Mouse (Mus musculus) cortical plate, adult 2 months (tissue): Measurements from ENCODE around the gene Lats2. TPM values are rescaled to one million over a fixed set of nuclear protein-coding genes. Genes with fewer than 3 reads are reported as not detected.
"Not testable (repeated sequence)": the region's sequence is repeated elsewhere in the genome, so short reads cannot be mapped to it uniquely, and the experiment has no call there.

Experiments
- H3K27ac ChIP-seq: fragments of 200-500 bp; 2 replicates; pipeline ENCODE4 v1.5.1; 2012; ENCODE audit warnings: low read length, control low read depth, inconsistent platforms; ENCODE audit not compliant: insufficient read depth
- H3K4me1 ChIP-seq: fragments of 200-500 bp; 2 replicates; pipeline ENCODE4 v1.6.1; 2011; ENCODE audit warnings: low read length; ENCODE audit not compliant: control insufficient read depth, insufficient read depth
- H3K4me3 ChIP-seq: fragments of 200-500 bp; 2 replicates; pipeline ENCODE4 v1.5.1; 2011; ENCODE audit warnings: mild to moderate bottlenecking, low read length, control low read depth; ENCODE audit not compliant: insufficient read depth
- CTCF ChIP-seq: fragments of 200-500 bp; IDR thresholded peaks from 2 replicates; pipeline ENCODE4 v1.5.1; 2011; ENCODE audit warnings: mild to moderate bottlenecking, control low read depth, low read length; ENCODE audit not compliant: insufficient read depth; ENCODE audit errors: extremely low read depth
- POLR2A ChIP-seq: fragments of 200-500 bp; IDR thresholded peaks from 2 replicates; pipeline ENCODE4 v1.6.1; 2011; ENCODE audit warnings: mild to moderate bottlenecking, low read length, control low read depth; ENCODE audit not compliant: insufficient read depth; ENCODE audit errors: extremely low read depth
- polyA plus RNA-seq: library from polyadenylated mRNA; depleted of rRNA; stranded (reverse); fragments of >200 nt; gene quantifications from 2 replicates; pipeline ENCODE4 v1.2.3, GENCODE M21; 2012

Lats2 gene
- polyA plus RNA-seq, 1 experiment = 14.4 TPM

- Histone ChIP-seq H3K4me1 (no peaks in the 10 kb centered on the region), H3K4me3 (no peak overlapping the region), H3K27ac (no peak overlapping the region)
- no peak for TF ChIP-seq CTCF
- TF ChIP-seq POLR2A = no peak
Measured at GRCm38 (mm10) chr14:57769102-57769501, 10.9 kb upstream of the Lats2 start.

- TF ChIP-seq POLR2A = no peak
- no peak for TF ChIP-seq CTCF
- Histone ChIP-seq H3K4me1 (no peaks in the 10 kb centered on the region), H3K4me3 (no peak overlapping the region), H3K27ac (no peak overlapping the region)
Measured at GRCm38 (mm10) chr14:57760447-57761412, 2.5 kb upstream of the Lats2 start.

GRCm38 (mm10) chr14:57756094-57756493 lies 2.1 kb downstream of the Lats2 start:
- TF ChIP-seq CTCF (no peak), POLR2A (no peak)

GRCm38 (mm10) chr14:57755661-57756060 lies 2.5 kb downstream of the Lats2 start:
- TF ChIP-seq POLR2A (no peak), CTCF (no peak)
- H3K4me1 ChIP-seq = no peaks in the 10 kb centered on the region
- H3K4me3 ChIP-seq = no peak overlapping the region
- no peak overlapping the region for H3K27ac ChIP-seq

More at GRCm38 (mm10) chr14:57756094-57756493, 2.1 kb downstream of the Lats2 start:
- Histone ChIP-seq H3K4me3 (no peak overlapping the region), H3K27ac (no peak overlapping the region), H3K4me1 (no peaks in the 10 kb centered on the region)

- Histone ChIP-seq H3K4me1 (no peaks in the 10 kb centered on the region), H3K27ac (no peak overlapping the region), H3K4me3 (no peak overlapping the region)
- TF ChIP-seq CTCF (no peak), POLR2A (no peak)
Measured at GRCm38 (mm10) chr14:57753351-57753992, 4.7 kb downstream of the Lats2 start.

GRCm38 (mm10) chr14:57751006-57751405 lies 7.2 kb downstream of the Lats2 start:
- not testable (repeated sequence) for H3K4me3 ChIP-seq, H3K27ac ChIP-seq, H3K4me1 ChIP-seq

- Histone ChIP-seq H3K27ac (no peak overlapping the region), H3K4me3 (no peak overlapping the region), H3K4me1 (no peaks in the 10 kb centered on the region)
- TF ChIP-seq POLR2A (no peak), CTCF (no peak)
Measured at GRCm38 (mm10) chr14:57749501-57749900, 8.7 kb downstream of the Lats2 start.

GRCm38 (mm10) chr14:57746001-57746771 lies 12.0 kb downstream of the Lats2 start, which contains the start of gene Gm49361:
TSS of gene Gm49361 (minus strand) at chr14:57746103.
- peak within 1 kb of the TSS; percentile 96 for H3K27ac ChIP-seq
- H3K4me3 ChIP-seq = peak within 1 kb of the TSS; percentile 51
- no peaks in the 10 kb centered on the region for H3K4me1 ChIP-seq
- no peak for TF ChIP-seq CTCF
- no peak for TF ChIP-seq POLR2A

GRCm38 (mm10) chr14:57745291-57745969 lies 12.8 kb downstream of the Lats2 start:
- Histone ChIP-seq H3K4me1 (no peaks in the 10 kb centered on the region), H3K4me3 (peak overlapping the region; percentile 51), H3K27ac (peak overlapping the region; percentile 96)
- TF ChIP-seq CTCF = no peak
- no peak for TF ChIP-seq POLR2A
